Mouse (Mus musculus): Measurements from ENCODE around the gene Olfr750. TPM values are rescaled to one million over a fixed set of nuclear protein-coding genes. Genes with fewer than 3 reads are reported as not detected.

Gene Olfr750
- polyA plus RNA-seq, 1 experiment from 2014 or later: not detected

DNA sequence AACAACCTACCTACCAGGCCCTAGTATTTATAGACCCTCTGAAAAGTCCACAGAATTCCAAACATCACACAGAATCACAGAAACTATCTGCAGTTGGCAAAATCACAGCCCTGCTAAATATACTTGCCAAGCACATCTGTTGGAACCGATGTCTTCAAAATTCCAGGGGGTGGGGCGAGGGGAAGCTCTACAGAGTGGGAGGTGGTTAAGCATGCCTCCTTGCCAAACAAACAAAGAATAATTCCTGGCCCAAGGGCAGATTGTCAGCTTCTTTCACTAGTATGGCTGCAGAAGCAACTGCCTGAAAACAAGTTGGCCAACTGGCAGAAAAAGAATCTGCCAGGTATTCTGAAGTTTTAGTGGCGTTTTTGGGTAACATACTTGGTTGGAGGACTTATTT, 57.0 kb downstream of the Olfr750 start:
- Histone ChIP-seq H3K27me3 (ENCODE audit: control insufficient read depth, insufficient read depth, low read length) (no peaks in the 10 kb centered on the region), H3K4me2 (no peak overlapping the region), H3K4me1 (ENCODE audit: control insufficient read depth, insufficient read depth, low read length) (no peaks in the 10 kb centered on the region), H3K9me3 (ENCODE audit: control insufficient read depth, low read length) (no peaks in the 10 kb centered on the region), H3K4me3 (ENCODE audit: low read depth, low read length) (no peak overlapping the region), H3K9ac (ENCODE audit: low read length) (no peak overlapping the region), H3K27ac (ENCODE audit: low read depth, low read length) (no peak overlapping the region), H3K36me3 (ENCODE audit: control insufficient read depth, insufficient read depth, low read length) (no peaks in the 10 kb centered on the region)
- no peak for DNase-seq (ENCODE audit: low spot score, missing footprints)
- WGBS: 70% methylated on average over 3 of the region's 3 CpGs
- no peak for ATAC-seq (ENCODE audit: low FRiP score)

Other genes with a start within 250 kb of the Olfr750 start
- 4.9 and 5.5 TPM in 2 replicates for gene Tep1, start 203.9 kb downstream of the Olfr750 start, polyA plus RNA-seq (2014; fragmentation: Nextera tagmentation; extraction: Ambion mirVana)
- gene Klhl33, start 176.9 kb downstream of the Olfr750 start, polyA plus RNA-seq (2014; fragmentation: Nextera tagmentation; extraction: Ambion mirVana): 0.15 and 0.25 TPM in 2 replicates
- 157 and 165 TPM in 2 replicates for gene Osgep, start 149.5 kb downstream of the Olfr750 start, polyA plus RNA-seq (2014; fragmentation: Nextera tagmentation; extraction: Ambion mirVana)
- 401 and 413 TPM in 2 replicates for gene Apex1, start 149.5 kb downstream of the Olfr750 start, polyA plus RNA-seq (2014; fragmentation: Nextera tagmentation; extraction: Ambion mirVana)
- 48.4 and 59.0 TPM in 2 replicates for gene Pip4p1, start 143.6 kb downstream of the Olfr750 start, polyA plus RNA-seq (2014; fragmentation: Nextera tagmentation; extraction: Ambion mirVana)
- gene Pnp, start 143.4 kb downstream of the Olfr750 start, polyA plus RNA-seq (2014; fragmentation: Nextera tagmentation; extraction: Ambion mirVana): 73.6 and 76.3 TPM in 2 replicates
- not detected in 2 replicates for gene Gm49342, start 129.9 kb downstream of the Olfr750 start, polyA plus RNA-seq (2014; fragmentation: Nextera tagmentation; extraction: Ambion mirVana)
- 0.55 and 0.57 TPM in 2 replicates for gene Pnp2, start 118.4 kb downstream of the Olfr750 start, polyA plus RNA-seq (2014; fragmentation: Nextera tagmentation; extraction: Ambion mirVana)
- gene Rnase10, start 66.7 kb downstream of the Olfr750 start, polyA plus RNA-seq (2014; fragmentation: Nextera tagmentation; extraction: Ambion mirVana): not detected in 2 replicates
- gene Rnase9, start 32.6 kb downstream of the Olfr750 start, polyA plus RNA-seq (2014; fragmentation: Nextera tagmentation; extraction: Ambion mirVana): not detected in 2 replicates
- not detected in 2 replicates for gene Rnase11, start 24.3 kb downstream of the Olfr750 start, polyA plus RNA-seq (2014; fragmentation: Nextera tagmentation; extraction: Ambion mirVana)
- not detected in 2 replicates for gene Rnase12, start 16.8 kb downstream of the Olfr750 start, polyA plus RNA-seq (2014; fragmentation: Nextera tagmentation; extraction: Ambion mirVana)
- 12.3 and 14.9 TPM in 2 replicates for gene Rnase4, start 16.6 kb upstream of the Olfr750 start, polyA plus RNA-seq (2014; fragmentation: Nextera tagmentation; extraction: Ambion mirVana)
- gene Ang, start 16.7 kb upstream of the Olfr750 start, polyA plus RNA-seq (2014; fragmentation: Nextera tagmentation; extraction: Ambion mirVana): 1.5 and 2.4 TPM in 2 replicates
- gene Eddm3b, start 40.0 kb upstream of the Olfr750 start, polyA plus RNA-seq (2014; fragmentation: Nextera tagmentation; extraction: Ambion mirVana): not detected in 2 replicates
- 0.12 TPM in 1 of 2 replicates, not detected in the other for gene Rnase6, start 49.5 kb upstream of the Olfr750 start, polyA plus RNA-seq (2014; fragmentation: Nextera tagmentation; extraction: Ambion mirVana)
- not detected in 2 replicates for gene Rnase1, start 72.3 kb upstream of the Olfr750 start, polyA plus RNA-seq (2014; fragmentation: Nextera tagmentation; extraction: Ambion mirVana)
- not detected in 2 replicates for gene Rnase2b, start 87.8 kb upstream of the Olfr750 start, polyA plus RNA-seq (2014; fragmentation: Nextera tagmentation; extraction: Ambion mirVana)
- gene Ang2, start 124.7 kb upstream of the Olfr750 start, polyA plus RNA-seq (2014; fragmentation: Nextera tagmentation; extraction: Ambion mirVana): not detected in 2 replicates
- not detected in 2 replicates for gene Ear14, start 129.0 kb upstream of the Olfr750 start, polyA plus RNA-seq (2014; fragmentation: Nextera tagmentation; extraction: Ambion mirVana)
- not detected in 2 replicates for gene Rnase2a, start 181.7 kb upstream of the Olfr750 start, polyA plus RNA-seq (2014; fragmentation: Nextera tagmentation; extraction: Ambion mirVana)

Data from midbrain, embryonic 11.5 days (tissue).